Mouse (Mus musculus): ENCODE measurements at regions not wholly inside any gene's neighbourhood (a gene's known extent, or its start where the extent isn't known, plus 50 kb on each side); places are given as distances from the start of the nearest gene placed in this dataset.

- TF ChIP-seq CTCF (IDR thresholded peaks at IDR 0.05; ENCODE audit: low read depth) (no peak), EP300 (optimal IDR thresholded peaks at IDR 0.05) (no peak)
These were observed 152.7 kb upstream of the Foxn2 start for GRCm38 (mm10) chr17:88287861-88288260.

All from stomach, postnatal 0 days (tissue).